Mouse (Mus musculus) heart, postnatal 0 days (tissue): Measurements from ENCODE around the gene Mon2.

ENCODE experiments used
- CTCF ChIP-seq: IDR thresholded peaks from 2 replicates; pipeline ENCODE4 v1.5.1; 2016; ENCODE audit warnings: antibody characterized with exemption, control low read depth, low read depth
- EP300 ChIP-seq: IDR thresholded peaks from 2 replicates; pipeline ENCODE4 v1.6.1; 2016; ENCODE audit warnings: antibody characterized with exemption, low read depth

GRCm38 (mm10) chr10:123028949-123029348 is 47.4 kb downstream of the Mon2 start:
- TF ChIP-seq CTCF: no peak
- no peak for TF ChIP-seq EP300
